Mouse (Mus musculus): ENCODE measurements at regions not wholly inside any gene's neighbourhood (a gene's known extent, or its start where the extent isn't known, plus 50 kb on each side); places are given as distances from the start of the nearest gene placed in this dataset.

- DNase-seq (ENCODE audit: low read depth, low spot score), result no peak
Observed at GRCm38 (mm10) chr11:10276224-10276623, 837.8 kb upstream of the Vwc2 start.

- DNase-seq (ENCODE audit: low read depth, low spot score), result no peak
Observed at GRCm38 (mm10) chr11:10283553-10283952, 830.5 kb upstream of the Vwc2 start.

- no peak for DNase-seq (ENCODE audit: low read depth, low spot score)
Observed at GRCm38 (mm10) chr11:10291996-10292395, 822.0 kb upstream of the Vwc2 start.

- no peak for DNase-seq (ENCODE audit: low read depth, low spot score)
Observed at GRCm38 (mm10) chr11:10309023-10309720, 804.9 kb upstream of the Vwc2 start.

GRCm38 (mm10) chr11:10317427-10317826, 796.6 kb upstream of the Vwc2 start:
- no peak for DNase-seq (ENCODE audit: low read depth, low spot score)

- no peak for DNase-seq (ENCODE audit: low read depth, low spot score)
Observed at GRCm38 (mm10) chr11:10318048-10318759, 795.8 kb upstream of the Vwc2 start.

GRCm38 (mm10) chr11:10330253-10330652, 783.8 kb upstream of the Vwc2 start:
- DNase-seq (ENCODE audit: low read depth, low spot score), result peak; percentile 79

- DNase-seq (ENCODE audit: low read depth, low spot score), result peak; percentile 92
Observed at GRCm38 (mm10) chr11:10337781-10338180, 776.2 kb upstream of the Vwc2 start.

- DNase-seq (ENCODE audit: low read depth, low spot score), result no peak
Observed at GRCm38 (mm10) chr11:10372340-10372739, 741.7 kb upstream of the Vwc2 start.
